Mouse (Mus musculus) cerebellum, adult 2 months (tissue): Measurements from ENCODE around the gene Fam222a.

Source experiments
- CTCF ChIP-seq: fragments of 200-500 bp; IDR thresholded peaks from 2 replicates; pipeline ENCODE4 v1.5.1; 2011; ENCODE audit warnings: low read depth, mild to moderate bottlenecking, control low read depth, low read length, moderate library complexity, borderline replicate concordance; ENCODE audit not compliant: insufficient read depth
- POLR2A ChIP-seq: fragments of 200-500 bp; IDR thresholded peaks from 2 replicates; pipeline ENCODE4 v1.6.1; 2011; ENCODE audit warnings: low read length, control low read depth, borderline replicate concordance; ENCODE audit not compliant: insufficient read depth

DNA sequence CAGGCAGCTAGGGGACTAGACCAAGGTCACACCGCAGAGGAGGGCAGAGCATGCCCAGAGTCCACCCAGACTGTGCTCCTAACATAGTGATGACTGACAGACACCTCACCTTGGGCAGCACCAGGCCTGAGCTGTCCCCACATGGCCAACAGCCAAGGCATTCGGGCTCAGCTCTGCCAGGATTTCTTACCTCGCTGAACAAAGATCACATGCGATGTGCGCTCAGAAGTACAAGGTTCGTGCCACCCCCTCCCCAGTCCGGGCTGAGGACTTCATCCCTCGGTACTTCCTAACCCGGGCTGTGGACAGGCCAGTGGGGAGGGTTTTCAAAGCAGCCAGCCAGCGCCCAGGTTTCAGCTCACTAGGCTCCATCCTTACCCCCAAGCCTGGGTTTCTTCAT lies 89.6 kb downstream of the Fam222a start:
- TF ChIP-seq POLR2A = no peak
- no peak for TF ChIP-seq CTCF
